Mouse (Mus musculus): Measurements from ENCODE around the gene Nolc1. TPM values are rescaled to one million over a fixed set of nuclear protein-coding genes. Genes with fewer than 3 reads are reported as not detected.

Nolc1 gene
- polyA plus RNA-seq, 1 experiment = 74.3 TPM

DNA sequence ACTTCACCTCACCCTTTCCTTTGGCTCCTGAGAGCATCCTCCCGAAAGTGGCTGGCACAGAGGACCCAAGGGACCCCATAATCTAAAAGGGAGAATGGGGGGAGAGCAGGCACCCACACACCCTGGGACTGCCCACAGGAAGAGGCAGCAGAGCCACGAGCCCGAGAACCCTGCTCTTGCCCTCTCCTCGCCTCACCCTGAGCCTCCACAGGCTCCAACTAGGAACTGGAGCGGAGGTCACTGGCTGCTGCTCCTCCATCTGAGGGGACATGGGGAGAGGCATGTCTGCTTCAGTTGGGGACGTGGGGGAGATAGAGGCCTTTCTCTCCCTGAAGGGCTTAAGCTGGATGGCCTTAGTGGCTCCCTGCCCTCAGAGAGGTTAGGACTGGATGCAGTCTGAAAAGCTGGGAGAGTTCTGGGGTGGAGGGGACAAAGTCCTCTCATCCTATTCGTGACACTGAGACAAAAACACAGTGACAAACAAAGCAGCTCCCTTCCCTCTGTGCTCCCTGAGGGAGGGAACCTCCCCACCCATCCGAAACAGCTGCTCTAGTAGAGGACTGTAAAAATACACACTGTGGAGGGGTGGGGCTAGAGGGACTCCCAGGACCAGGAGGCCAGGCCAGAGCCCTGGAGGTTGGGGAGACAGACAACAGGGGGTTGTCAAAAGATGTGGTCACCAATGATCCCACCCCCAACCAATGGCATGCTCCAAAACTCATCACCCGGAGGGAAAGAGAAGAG, 43.8 kb upstream of the Nolc1 start:
- Histone ChIP-seq H3K27me3 (ENCODE audit: control insufficient read depth, insufficient read depth, insufficient read length) (no peaks in the 10 kb centered on the region), H3ac (ENCODE audit: control insufficient read depth, insufficient read length, low read depth) (no peak overlapping the region), H3K79me2 (ENCODE audit: control insufficient read depth, insufficient read depth) (peaks cover 15% of the 10 kb centered on the region), H3K79me3 (ENCODE audit: low read depth) (peaks cover 9% of the 10 kb centered on the region), H3K4me3 (ENCODE audit: insufficient read depth, poor library complexity, severe bottlenecking) (no peak overlapping the region), H3K36me3 (ENCODE audit: control insufficient read depth, insufficient read depth) (peaks cover 52% of the 10 kb centered on the region)
- TF ChIP-seq CEBPB (IDR thresholded peaks at IDR 0.05; ENCODE audit: low read depth) = no peak
- no peak for TF ChIP-seq USF1 (IDR thresholded peaks at IDR 0.05; ENCODE audit: low read depth)
- no peak for TF ChIP-seq MAX (IDR thresholded peaks at IDR 0.05)
- no peak for TF ChIP-seq FOSL1 (IDR thresholded peaks at IDR 0.05; ENCODE audit: insufficient read depth, low read length, poor library complexity, severe bottlenecking)
- no peak for TF ChIP-seq CTCF (IDR thresholded peaks at IDR 0.05; ENCODE audit: control insufficient read depth, insufficient read depth, insufficient read length)
- no peak for TF ChIP-seq MYOD1 (IDR thresholded peaks at IDR 0.05; ENCODE audit: control insufficient read depth, insufficient read length, low read depth)
- no peak for TF ChIP-seq MYOG (IDR thresholded peaks at IDR 0.05; ENCODE audit: control insufficient read depth, extremely low read depth, insufficient read length)

DNA sequence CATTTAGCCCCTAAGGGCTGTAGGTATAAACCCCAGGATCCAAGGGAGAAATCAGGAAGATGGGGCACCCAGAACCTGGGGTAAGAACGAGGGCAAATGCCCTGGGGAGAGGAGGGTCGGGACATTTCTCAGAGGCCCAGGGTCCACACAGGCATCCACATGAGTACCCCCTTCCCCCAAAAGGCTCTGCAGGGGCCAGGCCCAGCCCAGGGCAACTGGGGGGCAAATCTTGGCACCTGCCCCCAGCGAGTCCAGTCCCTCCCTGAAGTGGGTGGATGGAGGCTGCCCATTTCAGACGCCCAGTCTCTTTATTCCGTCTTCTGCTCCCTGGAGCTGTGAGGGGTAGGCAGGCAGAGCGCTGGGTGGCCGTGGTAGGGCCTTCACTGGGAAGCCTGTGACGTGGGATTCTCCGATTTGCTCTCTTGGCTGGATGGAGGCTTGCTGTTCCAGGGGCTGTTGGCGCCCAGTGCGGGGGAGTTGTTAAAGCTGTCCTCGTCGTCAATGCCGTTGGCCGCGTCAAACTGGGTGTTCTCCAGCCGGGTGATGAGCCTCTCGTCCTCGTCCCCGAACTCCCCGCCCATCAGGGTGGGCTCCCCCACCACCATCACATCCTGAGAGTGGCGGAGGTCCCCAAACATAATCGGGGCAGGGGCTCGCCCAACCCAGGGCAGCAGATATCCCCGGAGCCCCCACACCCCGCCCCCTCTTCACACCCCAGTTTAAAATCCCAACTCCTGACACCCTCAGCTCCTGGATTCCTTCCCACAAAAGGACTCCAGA, 42.7 kb upstream of the Nolc1 start:
- Histone ChIP-seq H3ac (ENCODE audit: control insufficient read depth, insufficient read length, low read depth) (no peak overlapping the region), H3K4me3 (ENCODE audit: insufficient read depth, poor library complexity, severe bottlenecking) (no peak overlapping the region), H3K36me3 (ENCODE audit: control insufficient read depth, insufficient read depth) (peaks cover 52% of the 10 kb centered on the region), H3K79me2 (ENCODE audit: control insufficient read depth, insufficient read depth) (peaks cover 26% of the 10 kb centered on the region), H3K79me3 (ENCODE audit: low read depth) (peaks cover 20% of the 10 kb centered on the region), H3K27me3 (ENCODE audit: control insufficient read depth, insufficient read depth, insufficient read length) (no peaks in the 10 kb centered on the region)
- no peak for TF ChIP-seq FOSL1 (IDR thresholded peaks at IDR 0.05; ENCODE audit: insufficient read depth, low read length, poor library complexity, severe bottlenecking)
- TF ChIP-seq USF1 (IDR thresholded peaks at IDR 0.05; ENCODE audit: low read depth) = no peak
- TF ChIP-seq MYOG (IDR thresholded peaks at IDR 0.05; ENCODE audit: control insufficient read depth, extremely low read depth, insufficient read length) = no peak
- no peak for TF ChIP-seq MYOD1 (IDR thresholded peaks at IDR 0.05; ENCODE audit: control insufficient read depth, insufficient read length, low read depth)
- no peak for TF ChIP-seq MAX (IDR thresholded peaks at IDR 0.05)
- no peak for TF ChIP-seq CTCF (IDR thresholded peaks at IDR 0.05; ENCODE audit: control insufficient read depth, insufficient read depth, insufficient read length)
- no peak for TF ChIP-seq CEBPB (IDR thresholded peaks at IDR 0.05; ENCODE audit: low read depth)

DNA sequence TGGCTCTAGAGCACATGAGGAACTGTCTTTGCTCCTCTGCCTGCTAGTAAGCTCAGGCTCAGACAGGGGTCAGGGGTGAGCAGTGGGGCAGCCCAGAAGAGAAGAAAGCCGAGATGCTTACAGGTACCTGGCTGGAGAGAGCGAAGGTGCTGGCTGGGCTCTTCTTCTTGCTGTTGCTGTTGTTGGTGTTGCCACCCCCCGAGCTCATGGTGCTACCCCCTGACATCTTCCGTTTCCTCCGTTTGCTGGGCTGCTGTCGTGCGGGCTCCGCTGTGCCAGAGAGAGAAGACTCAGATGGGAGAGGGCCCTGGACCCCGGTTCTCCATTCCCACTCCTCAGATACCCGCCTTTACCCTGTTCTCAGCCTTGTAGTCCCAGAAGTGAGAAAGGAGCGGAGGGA, 41.8 kb upstream of the Nolc1 start:
- Histone ChIP-seq H3K79me3 (ENCODE audit: low read depth) (peaks cover 30% of the 10 kb centered on the region), H3K27me3 (ENCODE audit: control insufficient read depth, insufficient read depth, insufficient read length) (no peaks in the 10 kb centered on the region), H3K79me2 (ENCODE audit: control insufficient read depth, insufficient read depth) (peaks cover 36% of the 10 kb centered on the region), H3K36me3 (ENCODE audit: control insufficient read depth, insufficient read depth) (peaks cover 52% of the 10 kb centered on the region), H3K4me3 (ENCODE audit: insufficient read depth, poor library complexity, severe bottlenecking) (no peak overlapping the region), H3ac (ENCODE audit: control insufficient read depth, insufficient read length, low read depth) (no peak overlapping the region)
- no peak for TF ChIP-seq MYOD1 (IDR thresholded peaks at IDR 0.05; ENCODE audit: control insufficient read depth, insufficient read length, low read depth)
- no peak for TF ChIP-seq MAX (IDR thresholded peaks at IDR 0.05)
- TF ChIP-seq CEBPB (IDR thresholded peaks at IDR 0.05; ENCODE audit: low read depth) = no peak
- TF ChIP-seq MYOG (IDR thresholded peaks at IDR 0.05; ENCODE audit: control insufficient read depth, extremely low read depth, insufficient read length) = no peak
- TF ChIP-seq USF1 (IDR thresholded peaks at IDR 0.05; ENCODE audit: low read depth) = no peak
- TF ChIP-seq CTCF (IDR thresholded peaks at IDR 0.05; ENCODE audit: control insufficient read depth, insufficient read depth, insufficient read length) = no peak
- no peak for TF ChIP-seq FOSL1 (IDR thresholded peaks at IDR 0.05; ENCODE audit: insufficient read depth, low read length, poor library complexity, severe bottlenecking)

DNA sequence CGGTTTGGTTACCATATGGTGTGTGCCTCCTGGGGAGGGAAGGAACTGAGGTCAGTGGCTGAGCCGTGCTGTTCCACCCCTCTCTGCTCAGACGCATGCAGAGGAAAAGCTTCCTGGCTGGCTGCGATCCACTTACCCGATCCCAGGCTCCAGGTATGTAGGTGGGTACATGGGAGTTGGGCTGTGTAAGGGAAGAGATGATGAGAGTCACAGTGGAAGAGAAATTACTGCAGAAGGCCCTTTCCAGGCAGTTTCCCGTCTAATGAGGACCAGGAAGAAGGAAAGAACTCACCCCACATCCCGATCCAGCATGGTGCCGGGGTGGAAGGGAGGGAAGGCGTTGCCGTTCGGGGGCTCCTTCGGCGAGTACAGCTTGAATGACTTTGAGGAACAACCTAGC, 39.7 kb upstream of the Nolc1 start:
- Histone ChIP-seq H3ac (ENCODE audit: control insufficient read depth, insufficient read length, low read depth) (no peak overlapping the region), H3K36me3 (ENCODE audit: control insufficient read depth, insufficient read depth) (peaks cover 51% of the 10 kb centered on the region)
- TF ChIP-seq MAX (IDR thresholded peaks at IDR 0.05) (no peak), CTCF (IDR thresholded peaks at IDR 0.05; ENCODE audit: control insufficient read depth, insufficient read depth, insufficient read length) (no peak), FOSL1 (IDR thresholded peaks at IDR 0.05; ENCODE audit: insufficient read depth, low read length, poor library complexity, severe bottlenecking) (no peak), CEBPB (IDR thresholded peaks at IDR 0.05; ENCODE audit: low read depth) (no peak), USF1 (IDR thresholded peaks at IDR 0.05; ENCODE audit: low read depth) (no peak), MYOD1 (IDR thresholded peaks at IDR 0.05; ENCODE audit: control insufficient read depth, insufficient read length, low read depth) (no peak), MYOG (IDR thresholded peaks at IDR 0.05; ENCODE audit: control insufficient read depth, extremely low read depth, insufficient read length) (no peak)

DNA sequence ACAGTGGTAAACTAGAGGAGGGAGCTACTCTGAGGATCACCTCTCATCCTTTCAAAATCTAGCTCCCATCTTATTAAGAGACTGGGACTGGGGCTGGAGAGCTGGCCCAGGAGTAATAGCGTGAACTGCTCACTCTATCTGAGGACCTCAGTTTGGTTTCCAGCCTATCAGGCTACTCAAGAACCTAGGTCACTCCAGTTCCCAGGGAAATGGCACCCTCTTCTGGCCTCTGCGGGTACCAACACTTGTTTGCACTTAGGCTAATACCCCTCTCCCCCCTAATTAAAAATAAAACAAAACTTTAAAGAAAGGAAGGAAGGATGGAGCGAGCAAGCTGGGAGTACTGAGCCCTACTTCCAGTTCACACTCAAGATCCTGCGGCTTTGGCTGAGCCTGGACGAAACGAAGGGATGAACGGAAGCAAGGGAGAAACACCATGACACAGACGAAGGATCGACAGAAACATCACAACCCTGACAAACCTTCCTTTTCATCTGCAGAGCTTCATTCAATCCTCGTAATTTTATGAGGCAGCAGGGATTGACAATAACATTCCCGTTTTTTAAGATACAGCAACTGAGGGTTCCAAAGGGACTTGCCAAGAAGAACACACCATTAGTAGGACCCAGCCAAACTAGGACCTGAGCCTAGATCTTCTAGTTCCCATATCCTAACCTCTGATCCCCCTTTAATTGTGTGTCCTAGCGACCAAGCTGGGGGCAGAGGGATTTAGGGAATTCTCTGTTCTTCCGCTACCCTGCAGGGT, 39.0 kb upstream of the Nolc1 start:
- Histone ChIP-seq H3K79me2 (ENCODE audit: control insufficient read depth, insufficient read depth) (peaks cover 60% of the 10 kb centered on the region), H3K27me3 (ENCODE audit: control insufficient read depth, insufficient read depth, insufficient read length) (no peaks in the 10 kb centered on the region), H3K79me3 (ENCODE audit: low read depth) (peaks cover 42% of the 10 kb centered on the region), H3K36me3 (ENCODE audit: control insufficient read depth, insufficient read depth) (peaks cover 44% of the 10 kb centered on the region), H3K4me3 (ENCODE audit: insufficient read depth, poor library complexity, severe bottlenecking) (no peak overlapping the region), H3ac (ENCODE audit: control insufficient read depth, insufficient read length, low read depth) (no peak overlapping the region)
- TF ChIP-seq MAX (IDR thresholded peaks at IDR 0.05) = no peak
- no peak for TF ChIP-seq CEBPB (IDR thresholded peaks at IDR 0.05; ENCODE audit: low read depth)
- TF ChIP-seq MYOG (IDR thresholded peaks at IDR 0.05; ENCODE audit: control insufficient read depth, extremely low read depth, insufficient read length) = no peak

More for the DNA sequence above, 39.7 kb upstream of the Nolc1 start:
- no peak overlapping the region for H3K4me3 ChIP-seq (ENCODE audit: insufficient read depth, poor library complexity, severe bottlenecking)
- peaks cover 35% of the 10 kb centered on the region for H3K79me3 ChIP-seq (ENCODE audit: low read depth)
- peaks cover 53% of the 10 kb centered on the region for H3K79me2 ChIP-seq (ENCODE audit: control insufficient read depth, insufficient read depth)
- H3K27me3 ChIP-seq (ENCODE audit: control insufficient read depth, insufficient read depth, insufficient read length) = no peaks in the 10 kb centered on the region
